Mouse (Mus musculus): Measurements from ENCODE around the gene Rex1bd.
A peak's percentile ranks its signal among the peaks of the same experiment; 100 is the strongest.

Gene Rex1bd

GRCm38 (mm10) chr8:70501820-70502529 lies 4.6 kb downstream of the Rex1bd start:
- peak; percentile 56 to 58 for DNase-seq

GRCm38 (mm10) chr8:70500386-70501301 lies 5.9 kb downstream of the Rex1bd start:
- peak; percentile 71 to 79 for DNase-seq

GRCm38 (mm10) chr8:70495771-70496062 lies 10.8 kb downstream of the Rex1bd start:
- DNase-seq = no peak

GRCm38 (mm10) chr8:70495001-70495770 lies 11.4 kb downstream of the Rex1bd start:
- no peak for DNase-seq

GRCm38 (mm10) chr8:70494416-70494945 lies 12.1 kb downstream of the Rex1bd start:
- no peak for DNase-seq

- peak in 1 of 2 experiments; percentile 25 for DNase-seq
Measured at GRCm38 (mm10) chr8:70493692-70494415, 12.7 kb downstream of the Rex1bd start.

- peak in 1 of 2 experiments; percentile 25 for DNase-seq
Measured at GRCm38 (mm10) chr8:70492664-70493640, 13.6 kb downstream of the Rex1bd start, which contains the start of gene Crlf1. Gene Crlf1 (plus strand): TSS chr8:70493158.

- DNase-seq = no peak
Measured at GRCm38 (mm10) chr8:70490880-70491495, 15.6 kb downstream of the Rex1bd start.

- DNase-seq = no peak
Measured at GRCm38 (mm10) chr8:70490061-70490879, 16.3 kb downstream of the Rex1bd start.

GRCm38 (mm10) chr8:70489576-70489975 lies 17.0 kb downstream of the Rex1bd start:
- no peak for DNase-seq

GRCm38 (mm10) chr8:70488931-70489470 lies 17.6 kb downstream of the Rex1bd start:
- DNase-seq = no peak

GRCm38 (mm10) chr8:70487993-70488796 lies 18.4 kb downstream of the Rex1bd start:
- DNase-seq = peak in 1 of 2 experiments; percentile 67

- DNase-seq = peak; percentile 77 to 83
Measured at GRCm38 (mm10) chr8:70486941-70487520, 19.5 kb downstream of the Rex1bd start, which contains the start of gene Tmem59l. Gene Tmem59l (minus strand): TSS chr8:70487358.

GRCm38 (mm10) chr8:70486191-70486681 lies 20.3 kb downstream of the Rex1bd start:
- peak; percentile 72 to 77 for DNase-seq

- no peak for DNase-seq
Measured at GRCm38 (mm10) chr8:70482943-70483342, 23.6 kb downstream of the Rex1bd start.

GRCm38 (mm10) chr8:70481908-70482307 lies 24.6 kb downstream of the Rex1bd start:
- no peak for DNase-seq

- peak in 1 of 2 experiments; percentile 46 for DNase-seq
Measured at GRCm38 (mm10) chr8:70477269-70477982, 29.1 kb downstream of the Rex1bd start.

All from cerebellum, adult 18-20 months (tissue).